Mouse (Mus musculus): ENCODE measurements at regions not wholly inside any gene's neighbourhood (a gene's known extent, or its start where the extent isn't known, plus 50 kb on each side); places are given as distances from the start of the nearest gene placed in this dataset.

DNA sequence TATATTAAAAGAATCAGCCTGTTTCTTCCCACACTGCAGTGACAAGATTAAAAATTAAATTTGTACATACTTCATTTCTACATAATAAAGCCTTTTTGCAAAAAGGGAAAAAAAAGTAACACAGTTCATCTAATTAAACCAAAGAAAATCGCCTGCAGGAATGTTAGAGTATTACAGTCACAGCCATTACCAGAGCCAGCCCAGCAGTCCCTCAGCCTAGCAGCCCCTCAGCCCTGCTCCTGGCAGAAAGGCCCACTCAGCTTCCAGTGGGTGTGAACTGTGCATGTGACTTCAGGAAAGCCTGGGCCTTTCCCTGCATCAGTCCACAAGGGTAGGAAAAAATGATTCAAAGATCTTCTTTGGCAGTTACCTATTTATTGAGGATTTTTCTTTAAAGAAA is 256.8 kb upstream of the 3110018I06Rik start:
- no peak for DNase-seq (ENCODE audit: low spot score in 2 of 2)

DNA sequence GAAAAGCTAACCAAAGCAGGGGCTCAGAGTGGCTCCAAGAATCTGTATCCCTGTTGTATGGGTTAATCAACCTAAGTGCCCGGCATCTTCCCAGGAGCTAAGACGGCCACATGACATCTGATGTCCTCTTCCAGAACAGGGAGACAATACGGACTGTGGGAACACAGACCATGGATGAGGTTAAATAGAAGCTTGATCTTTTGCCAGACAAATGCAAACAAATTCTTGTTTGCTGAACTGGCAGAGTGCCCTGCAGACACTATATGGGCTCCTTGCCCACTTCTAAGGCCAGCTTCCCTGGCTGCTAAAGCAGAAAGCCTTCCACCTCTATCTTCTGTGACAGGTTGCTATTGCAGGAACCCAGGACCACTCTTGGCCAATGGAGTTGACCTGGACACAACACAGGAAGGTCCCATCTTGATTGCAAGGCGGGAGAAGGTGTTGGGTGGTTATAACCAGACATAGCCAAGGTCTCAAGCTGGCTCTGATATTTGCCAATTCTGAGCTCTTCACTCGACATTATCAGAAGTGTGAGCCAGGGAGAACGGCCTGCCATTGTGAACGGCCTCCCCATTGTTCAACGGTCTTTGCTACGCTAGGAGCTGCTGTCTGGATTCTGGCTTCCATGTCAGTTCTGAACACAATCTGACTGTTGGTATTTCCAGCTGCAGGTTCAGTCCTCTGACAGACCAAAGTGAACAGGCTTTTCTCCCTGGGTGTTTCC is 237.5 kb upstream of the 3110018I06Rik start:
- no peak for DNase-seq (ENCODE audit: low spot score in 2 of 2)

DNA sequence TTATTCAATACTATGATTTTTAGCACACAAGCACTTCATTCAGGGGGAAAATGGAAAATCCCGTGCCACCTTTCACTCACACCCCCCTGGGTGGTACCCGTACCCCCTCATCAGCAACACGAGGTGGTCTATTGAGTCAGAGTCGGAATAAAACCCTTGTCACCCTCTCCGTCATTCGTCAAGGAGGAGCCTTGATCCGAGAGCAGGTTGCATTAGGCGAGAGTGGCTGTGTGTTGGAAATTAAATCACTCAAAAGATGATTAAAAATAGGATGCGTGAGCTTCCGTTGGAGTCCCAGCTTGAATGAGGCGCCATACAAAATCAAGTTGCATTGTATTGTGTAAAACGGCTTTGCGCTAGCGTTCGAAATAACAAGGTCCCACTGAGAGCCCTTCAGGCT is 236.5 kb upstream of the 3110018I06Rik start:
- DNase-seq (ENCODE audit: low spot score in 2 of 2), result no peak

DNA sequence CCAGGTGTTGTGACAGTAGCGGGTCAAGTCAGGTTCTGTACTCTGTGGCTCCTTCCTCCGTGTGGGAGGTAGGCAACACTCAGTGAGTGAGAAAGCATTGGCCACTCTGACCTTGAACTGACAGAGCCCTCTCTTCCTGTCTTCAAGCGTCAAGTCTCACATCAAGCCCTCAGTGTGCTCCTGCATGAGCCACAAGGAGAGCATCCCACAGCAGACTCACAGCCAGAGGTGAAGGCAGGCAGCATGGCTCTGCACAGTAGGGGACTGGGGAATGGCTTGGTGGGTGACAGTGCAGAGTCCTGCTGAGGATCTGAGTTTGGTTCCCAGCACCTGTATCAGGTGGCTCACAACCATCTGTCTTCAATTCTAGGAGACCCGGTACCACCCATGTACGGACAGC is 226.4 kb upstream of the 3110018I06Rik start:
- no peak for DNase-seq (ENCODE audit: low spot score in 2 of 2)

DNA sequence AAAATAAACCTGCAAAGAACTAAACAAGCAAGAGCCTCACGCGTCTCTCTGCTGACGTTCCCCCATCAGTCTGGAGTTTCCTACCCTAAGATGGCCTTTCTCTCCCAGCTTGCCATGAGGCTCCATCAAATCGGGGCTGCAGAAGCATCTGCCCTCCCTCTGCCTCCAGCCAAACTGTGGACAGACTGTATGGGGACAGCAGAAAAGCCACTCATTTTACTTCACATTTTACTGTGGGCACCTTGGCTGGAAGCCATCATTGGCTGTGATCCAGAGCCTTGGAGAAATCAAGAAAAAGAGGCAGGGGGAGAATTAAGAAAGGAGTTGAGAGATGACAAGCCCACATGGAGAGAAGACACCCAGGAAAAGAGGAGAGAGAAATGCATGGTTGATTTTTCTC is 225.9 kb upstream of the 3110018I06Rik start:
- peak; percentile 47 to 60 for DNase-seq (ENCODE audit: low spot score in 2 of 2)

DNA sequence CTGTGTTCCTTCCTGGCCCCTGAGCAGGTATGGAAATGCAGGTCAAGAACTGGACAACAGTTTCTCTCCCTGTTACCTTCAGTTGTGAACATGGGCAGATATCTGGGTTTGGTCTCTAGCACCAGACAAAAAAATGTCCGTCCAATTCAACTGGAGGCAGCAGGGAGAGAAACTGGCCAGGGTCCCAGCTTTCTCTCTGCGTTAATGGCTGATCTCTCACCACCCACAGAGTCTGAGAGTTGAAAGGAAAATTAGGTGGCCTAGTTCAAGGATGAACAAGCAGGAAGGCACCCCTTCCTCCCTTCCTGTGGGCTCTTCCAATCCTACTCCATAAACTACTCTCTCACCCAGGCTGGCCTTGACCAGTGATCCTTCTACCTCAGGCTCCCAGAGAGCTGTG is 221.7 kb upstream of the 3110018I06Rik start:
- no peak for DNase-seq (ENCODE audit: low spot score in 2 of 2)

DNA sequence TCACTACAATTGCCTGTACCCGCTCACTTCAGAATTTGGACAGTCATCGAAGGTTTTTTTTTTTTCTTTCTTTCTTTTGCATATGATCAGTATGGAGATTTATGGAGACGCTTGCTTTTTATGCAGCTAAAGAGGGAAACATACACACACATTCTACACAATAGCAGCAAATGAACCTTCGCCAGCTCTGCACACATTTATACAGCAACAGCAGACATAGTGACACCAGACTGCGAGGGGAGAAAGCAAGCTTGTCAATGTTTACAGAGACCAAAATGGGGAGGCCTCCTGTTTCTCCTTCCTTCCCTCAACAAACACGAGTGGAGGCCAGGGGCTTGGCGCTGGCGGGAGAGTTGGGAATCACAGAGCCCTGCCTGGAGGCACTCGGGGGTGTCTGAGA is 202.8 kb upstream of the 3110018I06Rik start:
- peak; percentile 28 to 65 for DNase-seq (ENCODE audit: low spot score in 2 of 2)

DNA sequence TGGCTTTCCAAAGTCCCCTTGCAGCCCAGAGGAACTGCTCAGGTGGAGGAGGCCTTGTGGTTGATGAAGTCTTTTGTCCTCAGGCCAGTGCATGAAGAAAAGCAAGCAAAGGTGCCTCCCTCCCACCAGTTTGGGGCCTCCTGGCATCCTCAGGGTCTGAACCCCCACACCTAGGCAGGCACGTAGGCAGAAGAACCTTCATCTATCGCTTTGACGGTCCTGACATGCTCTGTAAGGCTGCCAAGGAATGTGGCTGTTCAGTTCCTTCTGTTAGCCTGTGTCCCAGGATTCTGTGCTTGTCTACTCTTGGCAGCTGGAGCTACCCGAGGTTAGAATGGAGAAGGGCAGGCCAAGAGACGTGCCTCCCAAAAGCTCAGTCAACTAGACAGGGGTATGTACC is 197.1 kb upstream of the 3110018I06Rik start:
- no peak for DNase-seq (ENCODE audit: low spot score in 2 of 2)

DNA sequence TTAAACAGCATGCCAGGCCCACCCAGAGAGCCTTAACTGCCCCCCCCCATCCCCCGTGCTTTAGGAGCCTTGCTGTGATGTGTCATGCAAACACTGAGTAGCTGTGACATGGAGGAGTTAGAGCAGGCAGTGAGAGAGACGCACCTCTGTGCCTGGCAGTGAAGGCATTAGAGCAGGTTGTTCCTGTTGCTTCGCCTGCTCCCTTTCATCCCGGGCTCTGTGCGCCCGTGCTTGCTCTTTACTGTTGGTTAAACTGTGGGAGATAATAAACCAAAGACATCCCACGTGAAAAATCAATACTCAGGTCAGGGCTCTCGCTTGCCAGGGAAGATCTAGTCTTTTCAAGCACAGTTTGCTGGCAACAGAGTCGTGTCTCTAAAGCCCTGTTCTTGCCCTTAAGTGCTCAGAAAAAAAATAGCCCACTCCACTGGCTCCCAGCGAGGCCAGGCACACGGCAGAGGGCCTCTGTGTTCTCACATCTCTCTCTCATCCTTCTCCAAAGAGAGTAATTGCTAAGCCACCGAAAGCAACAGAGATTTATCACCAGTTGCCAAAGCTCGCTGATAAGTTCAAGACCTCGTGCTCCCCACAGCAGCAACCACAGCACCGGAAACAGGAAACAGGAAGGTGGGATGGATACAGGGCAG is 181.2 kb upstream of the 3110018I06Rik start:
- DNase-seq (ENCODE audit: low spot score in 2 of 2), result no peak

DNA sequence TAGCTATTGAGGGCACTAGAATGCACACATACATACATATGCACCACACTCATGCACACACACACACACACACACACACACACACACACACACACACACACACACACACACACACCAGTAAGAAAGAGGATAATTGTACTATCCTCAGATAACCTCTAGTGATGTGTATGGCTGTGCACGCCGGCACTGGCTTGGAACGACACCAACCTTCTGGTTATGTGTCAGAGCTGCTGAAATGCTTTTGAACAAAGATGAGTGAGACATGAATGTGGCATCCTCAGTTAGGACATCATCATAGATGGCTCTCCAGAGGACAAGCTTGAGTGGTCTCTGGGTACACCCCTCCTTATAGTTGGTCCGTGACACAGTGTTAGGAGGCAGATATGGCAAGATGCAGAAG is 173.0 kb upstream of the 3110018I06Rik start:
- peak; percentile 33 to 36 for DNase-seq (ENCODE audit: low spot score in 2 of 2)

DNA sequence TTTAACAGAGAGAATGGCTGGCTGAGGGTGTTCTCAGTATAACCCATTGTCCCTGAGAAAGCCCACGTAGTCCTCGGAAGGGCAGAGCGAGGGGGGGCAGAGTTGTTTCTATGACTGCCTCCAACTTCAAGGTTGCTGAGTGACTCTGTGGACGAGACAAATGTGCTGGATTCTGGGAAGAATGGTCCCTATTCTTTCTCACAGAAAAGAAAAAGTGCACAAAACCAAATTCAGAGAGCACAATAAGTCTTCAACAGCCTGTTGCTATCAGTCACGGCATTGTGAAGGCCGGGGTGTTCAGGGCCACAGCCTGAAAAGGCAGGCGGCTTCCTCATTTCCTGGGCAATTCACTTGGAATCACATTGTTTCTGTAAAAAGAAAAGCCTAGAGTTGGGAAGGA is 165.6 kb upstream of the 3110018I06Rik start:
- DNase-seq (ENCODE audit: low spot score in 2 of 2), result no peak

DNA sequence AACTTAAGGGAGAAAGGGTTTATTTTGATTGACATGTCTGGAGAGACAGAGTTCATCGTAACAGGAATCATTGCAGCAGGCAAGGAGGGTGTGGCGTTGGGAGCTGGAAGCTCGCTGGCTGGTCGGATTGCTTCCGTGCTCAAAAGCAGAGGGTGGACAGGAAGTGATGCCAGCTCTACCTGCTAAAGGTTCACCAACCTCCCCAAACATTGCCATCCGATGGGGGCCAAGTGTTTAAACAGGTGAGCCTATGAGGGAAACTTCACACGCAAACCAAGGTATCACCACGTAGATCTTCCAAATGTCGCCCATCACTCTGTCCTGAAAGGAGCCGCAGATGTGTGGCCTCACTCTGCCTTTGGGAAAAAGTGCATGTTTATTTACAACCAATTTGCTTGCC is 162.3 kb upstream of the 3110018I06Rik start:
- DNase-seq (ENCODE audit: low spot score in 2 of 2), result no peak

DNA sequence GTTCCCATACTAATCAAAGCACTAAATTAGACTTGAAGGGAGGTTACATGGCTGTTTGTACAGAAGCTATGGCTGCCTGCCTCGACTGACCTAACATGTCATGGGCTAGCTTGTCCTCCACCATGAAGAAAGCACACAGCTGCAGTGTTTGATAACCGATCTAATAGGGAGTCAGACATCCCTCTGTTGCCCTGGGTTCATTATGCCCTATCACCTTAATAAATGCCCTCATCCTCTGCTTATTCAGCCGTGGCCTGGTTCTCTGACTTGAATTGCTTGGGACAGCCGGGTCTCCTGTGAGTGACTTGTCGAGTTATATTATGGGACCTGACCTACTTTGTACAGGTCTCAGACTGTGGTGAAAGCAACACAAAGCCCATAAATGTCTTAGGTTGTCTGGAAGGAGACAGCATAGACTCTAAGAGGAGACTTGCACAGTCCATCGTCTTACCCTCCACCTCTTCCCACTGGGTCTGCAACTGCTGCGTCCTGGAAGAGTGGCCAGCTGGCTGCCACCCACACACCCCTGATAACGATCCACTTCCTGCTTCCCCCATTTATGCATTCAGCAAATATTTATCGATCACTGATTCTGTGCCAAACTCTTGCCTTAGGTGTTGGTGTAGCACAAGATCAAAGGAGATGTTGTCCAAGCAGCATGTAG is 161.2 kb upstream of the 3110018I06Rik start:
- DNase-seq (ENCODE audit: low spot score in 2 of 2), result no peak

DNA sequence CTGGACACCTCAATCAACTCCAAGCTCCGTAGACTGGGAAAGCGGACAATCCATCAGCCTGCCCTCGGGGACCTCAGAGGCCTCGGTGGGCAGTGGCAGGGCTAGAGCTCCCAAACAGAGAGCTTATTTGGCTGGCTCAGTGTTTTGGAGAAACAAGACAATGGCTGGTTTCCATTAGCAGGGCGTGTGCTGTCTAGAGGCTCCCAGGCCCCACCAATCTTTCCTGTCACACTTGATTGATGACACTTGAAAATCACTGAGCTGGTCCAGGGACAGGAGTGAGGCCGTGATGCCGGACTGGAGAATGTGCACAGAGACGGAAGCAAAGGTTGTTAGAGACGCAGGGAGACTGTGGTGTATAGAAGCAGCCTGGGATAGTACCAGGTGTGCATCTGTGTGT is 159.4 kb upstream of the 3110018I06Rik start:
- no peak for DNase-seq (ENCODE audit: low spot score in 2 of 2)

DNA sequence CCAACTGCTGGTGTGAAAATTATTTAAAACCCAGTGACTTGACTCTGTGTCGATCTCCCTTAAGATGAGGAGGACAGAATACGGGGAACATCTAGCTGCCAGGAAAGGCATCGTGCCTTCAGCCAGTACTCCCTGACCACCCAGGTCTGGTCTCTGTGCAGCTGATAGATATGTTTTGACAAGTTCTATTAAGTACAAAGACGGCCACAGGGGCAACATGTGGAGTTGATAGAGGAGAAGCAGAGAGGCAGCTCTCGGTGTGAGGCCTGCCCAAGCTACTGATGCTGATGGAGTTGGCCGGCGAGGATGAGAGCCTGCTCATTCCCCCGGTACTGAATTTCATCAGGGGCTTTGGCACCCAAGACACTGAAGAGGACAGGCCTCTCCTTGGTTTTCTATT is 154.1 kb upstream of the 3110018I06Rik start:
- DNase-seq (ENCODE audit: low spot score in 2 of 2), result peak in 1 of 2 experiments; percentile 28

DNA sequence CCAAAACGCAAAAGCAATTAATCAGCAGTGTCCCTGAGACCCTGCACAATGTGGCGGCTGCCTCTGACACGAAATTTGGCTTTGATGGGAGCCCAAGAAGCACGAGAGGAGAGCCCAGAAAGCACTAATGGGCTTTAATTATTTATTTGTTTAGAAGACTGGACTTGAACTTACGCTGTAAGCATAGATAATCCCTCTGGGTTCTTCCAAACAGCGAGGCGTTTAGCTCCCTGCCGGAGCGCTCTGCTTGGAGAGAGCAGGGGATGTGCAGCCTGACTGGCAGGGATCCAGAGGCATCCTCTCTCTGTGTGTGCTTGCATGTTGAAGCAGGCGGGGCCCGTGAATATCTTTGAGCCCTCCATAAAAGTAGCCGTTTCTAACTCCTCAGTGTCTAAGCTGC is 153.3 kb upstream of the 3110018I06Rik start:
- peak; percentile 61 to 63 for DNase-seq (ENCODE audit: low spot score in 2 of 2)

DNA sequence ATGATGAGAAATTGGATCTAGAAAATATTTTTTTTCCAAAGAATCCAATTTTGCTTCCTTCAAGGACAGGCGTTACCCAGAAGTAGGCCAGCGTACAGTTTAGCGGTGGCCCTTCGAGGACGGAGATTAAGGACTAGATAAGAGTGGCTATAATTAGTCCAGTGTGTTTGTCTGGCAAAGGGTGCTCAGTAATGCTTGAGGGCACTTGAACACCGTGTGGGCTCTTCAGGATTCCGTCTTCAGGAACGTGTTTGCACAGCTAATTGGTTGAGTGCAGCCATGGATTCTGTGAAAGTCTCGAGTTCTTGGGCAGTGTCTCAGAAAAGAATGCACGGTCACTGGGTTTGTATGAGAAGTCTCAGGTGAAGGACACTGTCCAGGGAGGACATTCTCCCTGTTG is 149.7 kb upstream of the 3110018I06Rik start:
- DNase-seq (ENCODE audit: low spot score in 2 of 2), result no peak

DNA sequence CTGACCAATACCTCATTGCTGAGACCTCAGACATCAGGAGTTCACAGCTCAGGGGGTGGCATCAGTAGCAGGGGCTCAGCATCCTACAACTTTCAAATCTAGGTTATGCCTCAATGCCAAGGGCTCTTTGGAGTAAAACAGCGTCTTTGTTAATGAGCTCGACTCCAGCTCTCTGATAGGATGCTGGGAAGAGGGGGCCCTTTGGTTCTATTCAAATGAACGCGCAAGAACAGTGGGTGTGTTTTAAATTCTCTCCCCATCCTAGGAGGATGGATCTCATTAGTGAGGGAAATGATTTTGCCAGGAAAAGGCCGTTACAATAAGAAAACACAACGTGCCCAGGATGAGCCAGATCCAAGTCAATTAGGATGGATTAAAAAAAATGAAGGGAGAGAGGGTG is 132.2 kb upstream of the 3110018I06Rik start:
- no peak for DNase-seq (ENCODE audit: low spot score in 2 of 2)

DNA sequence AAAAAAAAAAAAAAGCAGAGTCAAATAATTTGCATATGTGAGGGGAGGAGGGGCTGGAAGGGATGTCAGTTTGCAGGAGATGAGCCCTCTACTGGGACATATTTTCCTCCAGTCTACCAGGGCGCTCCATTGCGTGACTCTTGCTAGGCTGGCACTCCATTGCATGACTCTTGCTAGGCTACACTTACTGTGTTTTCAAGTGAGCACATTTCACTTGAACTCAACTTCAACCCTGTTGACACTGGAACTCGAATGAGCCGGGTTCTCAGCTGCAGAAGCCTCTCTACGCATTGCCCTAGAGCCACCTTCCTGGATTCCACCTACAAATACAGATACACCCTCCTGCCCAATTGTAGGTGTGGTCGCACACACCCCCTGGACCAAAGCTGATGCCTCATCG is 131.5 kb upstream of the 3110018I06Rik start:
- no peak for DNase-seq (ENCODE audit: low spot score in 2 of 2)

DNA sequence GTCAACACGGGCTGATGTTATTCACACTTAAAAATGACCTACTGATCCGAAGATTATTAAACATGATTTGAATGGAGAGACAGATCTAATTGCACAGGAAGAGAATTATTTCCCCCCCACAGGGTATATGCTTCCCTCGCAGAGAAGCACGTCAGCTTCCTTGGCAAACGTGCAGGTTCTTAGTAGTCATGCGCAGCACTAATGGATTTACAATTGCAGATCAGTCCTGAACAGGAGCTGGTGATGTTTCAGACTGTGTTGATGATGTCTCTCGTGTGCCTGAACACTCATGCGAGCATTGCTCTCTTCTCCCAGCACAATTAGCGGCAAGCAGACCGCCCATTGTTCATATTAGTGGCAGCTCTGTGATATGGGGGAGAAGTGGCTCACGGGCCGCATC is 127.9 kb upstream of the 3110018I06Rik start:
- no peak for DNase-seq (ENCODE audit: low spot score in 2 of 2)

DNA sequence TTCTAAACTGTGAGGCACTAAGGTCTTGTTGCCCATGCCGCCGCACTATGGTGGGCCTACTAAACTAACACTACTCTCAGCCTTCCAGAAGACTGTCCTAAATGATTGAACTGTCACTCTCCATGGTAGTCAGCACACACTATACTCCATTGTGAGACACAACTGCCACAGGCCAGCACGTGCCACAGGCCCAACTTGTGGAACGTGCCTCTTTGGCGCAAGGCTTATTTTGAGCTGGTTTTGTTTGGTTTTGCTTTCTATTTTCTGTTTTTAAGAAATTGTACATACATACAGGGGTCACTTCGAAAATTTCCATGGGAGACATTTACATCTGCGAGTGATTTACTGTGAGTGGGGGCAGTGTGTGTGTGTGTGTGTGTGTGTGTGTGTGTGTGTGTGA is 126.8 kb upstream of the 3110018I06Rik start:
- DNase-seq (ENCODE audit: low spot score in 2 of 2), result no peak

DNA sequence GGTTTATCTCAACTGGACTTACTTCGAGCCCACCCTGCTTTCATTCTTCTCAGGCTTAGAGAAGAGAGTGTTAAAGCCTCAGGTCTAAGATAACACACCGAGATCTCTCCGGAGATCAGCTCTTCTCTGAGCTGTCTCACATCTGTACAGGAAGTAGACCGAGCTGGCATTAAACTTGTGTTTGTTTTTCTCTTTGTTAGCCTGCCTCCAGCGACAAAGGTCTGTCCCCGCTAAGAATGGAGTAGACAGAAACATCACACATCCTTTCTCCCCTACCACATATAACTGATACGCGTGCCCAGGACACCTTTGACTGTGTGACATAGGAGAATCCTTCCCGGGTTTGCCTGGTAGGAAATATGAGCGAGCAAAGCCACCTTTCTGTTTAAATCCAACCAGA is 126.3 kb upstream of the 3110018I06Rik start:
- DNase-seq (ENCODE audit: low spot score in 2 of 2), result no peak

DNA sequence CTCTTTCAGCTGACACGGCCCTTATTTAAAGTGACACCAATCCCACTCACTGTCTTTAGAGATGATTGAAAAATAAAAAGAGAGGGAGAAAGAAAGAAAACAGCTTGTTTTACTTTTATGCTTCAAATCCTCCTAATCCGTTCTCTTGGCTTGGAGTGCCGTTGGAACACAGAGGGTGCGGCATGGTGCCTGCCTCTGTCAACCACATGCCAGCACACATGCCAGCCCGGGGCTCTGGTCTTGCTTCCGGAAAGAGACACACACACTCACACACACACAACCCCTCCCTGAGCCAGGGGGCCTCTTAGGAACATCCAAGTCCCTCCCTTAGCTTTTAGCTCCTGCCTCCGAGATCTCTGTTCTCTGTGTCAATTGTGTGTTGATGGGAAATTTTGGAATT is 116.2 kb upstream of the 3110018I06Rik start:
- DNase-seq (ENCODE audit: low spot score in 2 of 2), result no peak
